Mouse (Mus musculus) forebrain, embryonic 16.5 days (tissue): ENCODE measurements at regions not wholly inside any gene's neighbourhood (a gene's known extent, or its start where the extent isn't known, plus 50 kb on each side); places are given as distances from the start of the nearest gene placed in this dataset.

Experiments used
- ATAC-seq: fragments of 200-750 bp; cut with Nextera tagmentation; 2 replicates; pipeline ENCODE4 v1.8.0; 2017; ENCODE audit warnings: mild to moderate bottlenecking, moderate library complexity
- H3K27ac ChIP-seq: fragments of 300-500 bp; sonication (generic); 2 replicates; pipeline ENCODE4 v1.5.1; 2014; ENCODE audit warnings: low read length, control low read depth
- H3K27me3 ChIP-seq: fragments of 300-500 bp; sonication (generic); replicated peaks from 2 replicates; pipeline ENCODE4 v1.6.1; 2014; ENCODE audit warnings: low read length; ENCODE audit not compliant: control insufficient read depth, insufficient read depth
- H3K36me3 ChIP-seq: fragments of 300-500 bp; sonication (generic); 2 replicates; pipeline ENCODE4 v1.6.1; 2014; ENCODE audit not compliant: control insufficient read depth, insufficient read depth
- H3K4me1 ChIP-seq: fragments of 300-500 bp; sonication (generic); replicated peaks from 2 replicates; pipeline ENCODE4 v1.6.1; 2014; ENCODE audit warnings: low read length; ENCODE audit not compliant: control insufficient read depth, insufficient read depth
- H3K4me2 ChIP-seq: fragments of 300-500 bp; sonication (generic); 2 replicates; pipeline ENCODE4 v1.6.1; 2014; ENCODE audit warnings: mild to moderate bottlenecking, low read length, control low read depth
- H3K4me3 ChIP-seq: fragments of 300-500 bp; sonication (generic); replicated peaks from 2 replicates; pipeline ENCODE4 v1.5.1; 2014; ENCODE audit warnings: mild to moderate bottlenecking, low read length, control low read depth
- H3K9ac ChIP-seq: fragments of 300-500 bp; sonication (generic); replicated peaks from 2 replicates; pipeline ENCODE4 v1.6.1; 2014; ENCODE audit warnings: low read depth, low read length, control low read depth
- H3K9me3 ChIP-seq: fragments of 300-500 bp; sonication (generic); 2 replicates; pipeline ENCODE4 v1.6.1; 2016; ENCODE audit warnings: low read length; ENCODE audit not compliant: control insufficient read depth
- WGBS: fragments of 180-500 bp; shearing (Covaris S2); extraction: QIAGEN DNeasy Blood & Tissue Kit; methylation state at CpG from one replicate; pipeline ENCODE4 v1.1.7; 2014; 5-methylcytosine and 5-hydroxymethylcytosine counted together

- peak; percentile 69 for ATAC-seq
- Histone ChIP-seq H3K9ac (no peak overlapping the region), H3K9me3 (no peaks in the 10 kb centered on the region), H3K27me3 (no peaks in the 10 kb centered on the region), H3K4me1 (peaks cover 4% of the 10 kb centered on the region; the same call in 1 of the 2 replicates), H3K27ac (no peak overlapping the region), H3K4me2 (no peak overlapping the region), H3K36me3 (no peaks in the 10 kb centered on the region), H3K4me3 (no peak overlapping the region)
- 50% methylated on average over 6 of the region's 6 CpGs for WGBS
These were observed 1526.6 kb upstream of the Cdh8 start for GRCm38 (mm10) chr8:100942680-100943427.

- H3K4me3 ChIP-seq = no peak overlapping the region
- ATAC-seq = peak; percentile 91
- no peaks in the 10 kb centered on the region for H3K27me3 ChIP-seq
- H3K27ac ChIP-seq = no peak overlapping the region
- no peak overlapping the region for H3K9ac ChIP-seq
- no peaks in the 10 kb centered on the region for H3K9me3 ChIP-seq
- no peak overlapping the region for H3K4me2 ChIP-seq
- H3K36me3 ChIP-seq = no peaks in the 10 kb centered on the region
- 13% methylated on average over 4 of the region's 4 CpGs for WGBS
- peaks cover 4% of the 10 kb centered on the region; the same call in 1 of the 2 replicates for H3K4me1 ChIP-seq
These were observed 1523.3 kb upstream of the Cdh8 start for GRCm38 (mm10) chr8:100939533-100939932.

GRCm38 (mm10) chr8:100890307-100890706 lies 1474.0 kb upstream of the Cdh8 start:
- Histone ChIP-seq H3K4me2 (no peak overlapping the region), H3K27me3 (no peaks in the 10 kb centered on the region), H3K4me1 (no peaks in the 10 kb centered on the region), H3K4me3 (no peak overlapping the region), H3K9ac (no peak overlapping the region), H3K9me3 (no peaks in the 10 kb centered on the region), H3K36me3 (no peaks in the 10 kb centered on the region), H3K27ac (no peak overlapping the region)
- WGBS = 46% methylated on average over 3 of the region's 3 CpGs
- ATAC-seq = no peak

GRCm38 (mm10) chr8:100865624-100866023 lies 1449.4 kb upstream of the Cdh8 start:
- H3K27me3 ChIP-seq = no peaks in the 10 kb centered on the region
- no peak overlapping the region for H3K4me2 ChIP-seq
- no peaks in the 10 kb centered on the region for H3K4me1 ChIP-seq
- no peak overlapping the region for H3K4me3 ChIP-seq
- H3K36me3 ChIP-seq = no peaks in the 10 kb centered on the region
- H3K9ac ChIP-seq = no peak overlapping the region
- WGBS = 77% methylated on average over 6 of the region's 6 CpGs
- H3K27ac ChIP-seq = no peak overlapping the region
- H3K9me3 ChIP-seq = no peaks in the 10 kb centered on the region
- no peak for ATAC-seq

- 46% methylated on average over 2 of the region's 2 CpGs for WGBS
- Histone ChIP-seq H3K4me1 (no peaks in the 10 kb centered on the region), H3K9ac (no peak overlapping the region), H3K27ac (no peak overlapping the region), H3K4me3 (no peak overlapping the region), H3K9me3 (no peaks in the 10 kb centered on the region), H3K4me2 (no peak overlapping the region), H3K27me3 (no peaks in the 10 kb centered on the region), H3K36me3 (no peaks in the 10 kb centered on the region)
- peak; percentile 73 for ATAC-seq
These were observed 1434.7 kb upstream of the Cdh8 start for GRCm38 (mm10) chr8:100850822-100851437.
